Mouse (Mus musculus) T-cell, adult 2 months (primary cell): ENCODE data around the gene Ppp1r13b.

Experiments used
- DNase-seq: peaks from one replicate; pipeline ENCODE4 v3.0.0; 2022; ENCODE audit warnings: low spot score

Ppp1r13b gene

DNA sequence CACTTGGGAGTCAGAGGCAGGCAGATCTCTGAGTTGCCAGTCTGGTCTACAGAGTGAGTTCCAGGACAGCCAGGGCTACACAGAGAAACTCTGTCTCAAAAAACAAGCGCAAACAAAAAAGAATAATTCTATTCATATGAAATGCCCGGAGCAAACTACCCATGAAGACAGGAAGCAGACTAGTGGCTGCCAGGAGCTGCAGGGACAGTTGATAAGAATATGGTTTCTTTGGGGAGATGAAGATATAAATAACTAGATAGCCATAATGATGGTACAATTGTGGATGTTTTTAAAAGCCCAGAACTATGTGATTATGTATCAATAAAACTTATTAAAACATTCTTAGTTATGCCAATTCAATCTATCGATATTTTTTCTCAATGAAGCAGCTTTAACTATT, 25.9 kb downstream of the Ppp1r13b start:
- no peak for DNase-seq

DNA sequence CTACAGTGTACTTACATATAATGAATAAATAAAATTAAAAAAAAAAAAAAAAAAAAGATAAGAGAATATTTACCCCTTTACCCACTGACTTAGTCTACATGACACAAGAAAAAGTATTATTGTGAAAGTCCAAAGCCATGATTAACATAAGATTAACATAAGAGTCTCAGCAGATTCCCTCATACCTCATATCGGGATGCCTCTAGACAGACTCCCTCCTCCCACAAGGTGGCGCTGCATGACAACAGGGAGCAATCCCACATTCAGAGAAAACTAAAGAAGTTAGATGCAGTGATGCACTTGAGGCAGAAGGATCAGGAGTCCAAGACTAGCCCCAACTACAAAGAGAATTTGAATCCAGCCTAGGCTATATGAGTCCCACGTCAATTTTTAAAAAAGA, 29.7 kb downstream of the Ppp1r13b start:
- peak; percentile 75 for DNase-seq

DNA sequence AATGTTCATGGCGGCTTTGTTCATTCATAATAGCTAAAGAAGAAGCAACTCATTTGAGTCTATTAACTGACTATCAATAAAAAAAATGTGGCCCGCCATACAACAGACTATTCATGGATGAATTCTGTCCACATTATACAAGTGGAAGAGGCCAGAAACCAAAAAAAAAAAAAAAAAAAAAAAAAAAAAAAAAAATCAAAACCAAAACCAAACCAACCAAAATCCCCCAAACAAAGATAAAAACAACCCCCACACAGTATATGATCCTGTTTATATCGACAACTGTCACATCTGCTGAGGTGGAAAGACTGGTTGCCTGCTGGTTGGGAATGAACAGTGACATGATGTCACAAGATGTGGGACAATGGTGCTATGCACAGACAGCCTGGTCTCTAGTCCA, 32.4 kb downstream of the Ppp1r13b start:
- DNase-seq = no peak

DNA sequence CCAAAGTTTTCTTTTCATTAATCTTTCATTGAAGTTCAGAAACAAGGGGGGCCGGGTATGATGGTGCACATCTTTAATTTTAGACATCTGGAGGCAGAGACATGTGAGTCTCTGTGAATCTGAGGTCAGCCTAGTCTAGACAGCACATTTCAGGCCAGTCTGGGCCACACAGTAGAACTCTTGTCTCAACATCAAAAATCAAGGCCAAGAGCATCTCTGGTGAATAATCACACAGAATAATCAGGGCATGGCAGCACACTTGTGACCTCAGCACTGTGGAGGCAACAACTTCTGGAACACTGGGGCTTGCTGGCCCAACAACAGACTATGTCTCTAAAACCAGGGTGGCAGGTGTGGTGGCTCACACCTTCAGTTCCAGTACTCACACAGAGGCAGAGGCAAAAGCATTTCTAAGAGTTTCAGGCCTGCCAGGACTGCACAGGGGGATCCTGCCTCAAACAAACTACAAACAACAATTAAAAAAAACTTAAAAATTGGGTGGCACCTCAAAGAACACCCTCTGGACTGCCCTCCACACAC, 33.2 kb downstream of the Ppp1r13b start:
- no peak for DNase-seq

DNA sequence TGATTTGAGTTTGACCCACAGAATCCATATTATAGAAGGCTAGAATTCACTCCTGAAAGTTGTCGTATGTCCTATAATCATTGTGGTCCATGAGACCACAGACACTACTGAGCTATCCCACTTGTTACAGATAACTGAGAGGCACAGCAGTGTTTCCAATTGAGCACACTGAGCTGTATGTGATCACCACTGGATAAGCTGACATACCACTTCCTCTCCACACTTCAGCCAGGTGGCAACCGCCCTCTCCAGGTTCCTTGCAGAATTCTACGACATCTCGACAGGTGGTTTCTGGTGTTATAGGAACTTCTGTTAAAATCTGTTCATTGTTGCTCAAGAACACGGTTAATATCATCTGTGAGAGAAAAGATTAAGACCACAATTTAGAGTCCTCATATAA, 35.8 kb downstream of the Ppp1r13b start:
- no peak for DNase-seq

DNA sequence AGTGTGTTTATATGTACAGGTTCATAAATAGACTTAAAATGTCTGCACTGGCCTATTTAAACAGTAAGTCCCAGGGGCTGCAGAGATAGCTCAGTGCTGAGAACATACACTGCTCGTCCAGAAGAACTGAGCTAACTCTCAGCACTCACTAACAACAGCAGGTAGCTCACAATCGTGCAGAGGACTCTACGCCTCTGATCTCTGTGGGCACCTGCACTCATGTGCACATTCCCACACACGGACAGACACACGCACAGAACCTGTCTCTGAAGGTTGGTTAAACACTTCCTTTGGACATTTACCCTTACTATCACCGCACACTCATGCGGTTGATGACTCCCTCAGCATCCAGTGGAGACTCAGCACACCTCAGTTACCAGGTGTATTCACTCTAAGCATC, 37.1 kb downstream of the Ppp1r13b start:
- no peak for DNase-seq

DNA sequence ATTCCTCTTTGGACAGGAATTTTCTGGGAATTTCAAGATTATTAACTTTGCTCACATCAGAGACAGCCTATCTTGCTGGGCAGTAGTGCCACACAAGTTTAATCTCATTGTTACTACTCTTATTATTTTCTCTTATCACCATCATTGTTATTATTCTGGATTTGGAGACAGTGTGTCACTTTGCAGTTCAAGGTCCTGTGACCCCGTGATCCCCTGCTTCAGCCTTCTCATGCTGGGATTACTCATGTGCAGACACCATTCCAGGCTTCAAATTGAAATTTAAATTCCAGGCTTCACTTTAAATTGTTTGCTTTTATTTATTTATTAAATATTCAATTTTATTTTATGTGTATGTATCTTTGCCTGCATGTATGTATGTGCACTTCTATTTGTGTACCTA, 38.1 kb downstream of the Ppp1r13b start:
- no peak for DNase-seq

DNA sequence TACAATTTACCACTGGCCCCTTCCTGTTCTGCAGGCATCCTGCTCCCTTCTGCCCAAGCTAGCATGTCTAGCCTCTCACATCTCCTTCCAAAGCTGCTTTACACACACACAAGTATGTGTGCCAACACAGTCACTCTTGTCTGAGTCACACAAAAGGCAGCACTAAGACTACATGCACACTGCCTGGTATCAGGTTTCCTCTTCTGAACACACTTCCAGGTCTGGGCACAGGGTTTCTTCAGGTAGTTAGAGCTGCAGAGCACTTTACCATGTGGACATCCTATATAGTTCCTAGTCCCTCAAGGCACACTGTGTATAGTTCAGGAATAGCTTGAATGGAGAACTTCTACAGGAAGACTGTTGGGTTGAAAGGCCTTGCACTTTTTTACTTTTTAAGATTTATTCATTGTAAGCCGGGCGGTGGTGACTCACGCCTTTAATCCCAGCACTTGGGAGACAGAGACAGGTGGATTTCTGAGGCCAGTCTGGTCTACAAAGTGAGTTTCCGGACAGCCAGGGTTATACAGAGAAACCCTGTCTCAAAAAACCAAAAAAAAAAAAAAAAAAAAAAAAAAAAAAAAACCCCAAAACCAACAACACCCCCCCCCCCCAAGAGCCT, 43.6 kb downstream of the Ppp1r13b start:
- no peak for DNase-seq

DNA sequence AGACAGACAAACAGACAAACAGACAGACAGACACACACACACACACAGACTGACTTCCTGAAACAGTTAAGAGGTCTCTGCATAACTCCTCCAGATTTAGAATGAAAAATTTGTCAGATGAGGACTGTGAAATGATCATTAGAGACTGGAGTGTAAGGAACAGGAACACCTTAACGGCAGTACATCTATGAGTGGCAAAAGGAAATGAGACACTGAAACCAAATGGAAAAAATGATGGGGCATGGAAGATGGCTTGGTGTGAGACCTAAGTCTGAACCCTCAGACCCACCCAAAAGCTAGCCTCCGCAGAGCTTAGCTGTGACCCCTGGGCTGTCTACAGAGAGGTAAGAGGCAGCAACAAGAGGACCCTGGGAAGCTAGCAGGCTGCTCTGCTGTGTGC, 52.5 kb downstream of the Ppp1r13b start:
- no peak for DNase-seq

DNA sequence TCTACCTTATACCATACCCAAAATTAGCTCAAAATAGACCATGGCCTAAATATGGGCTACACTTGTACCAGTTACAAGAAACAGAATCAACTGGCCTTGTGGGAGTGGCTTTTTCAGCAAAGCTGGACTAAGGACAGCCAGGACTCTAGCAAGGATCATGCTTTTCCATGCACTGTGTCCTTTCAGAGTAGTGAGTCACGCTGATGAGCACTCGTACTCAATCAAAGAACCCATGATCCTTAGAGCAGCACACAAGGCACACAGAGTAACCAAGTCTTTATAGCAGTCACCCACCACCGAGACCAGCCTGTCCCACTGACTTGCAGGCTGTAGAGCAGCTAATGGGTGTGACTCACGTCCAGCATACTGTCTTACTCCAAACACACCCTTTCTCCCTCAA, 54.4 kb downstream of the Ppp1r13b start:
- no peak for DNase-seq

DNA sequence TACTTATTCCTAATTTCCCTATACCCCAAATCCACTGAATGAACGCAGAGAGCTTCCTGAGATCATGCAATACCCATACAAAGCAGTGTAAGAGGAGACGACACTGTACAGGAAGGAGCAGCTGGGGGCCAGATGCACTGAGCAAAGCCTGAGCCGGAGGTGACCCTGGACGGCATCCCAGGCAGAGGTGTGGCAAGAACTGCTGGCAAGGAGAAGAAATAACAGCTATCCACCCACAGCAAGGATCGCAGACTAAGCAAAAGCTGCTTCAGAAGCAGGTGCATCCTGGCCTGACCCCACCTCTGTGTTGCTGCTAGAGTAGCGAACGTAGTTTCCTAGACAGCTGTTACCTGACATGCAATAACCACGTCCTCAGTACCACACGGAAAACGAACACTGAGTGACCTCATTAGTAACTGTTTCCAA, 54.9 kb downstream of the Ppp1r13b start:
- peak; percentile 7 for DNase-seq

DNA sequence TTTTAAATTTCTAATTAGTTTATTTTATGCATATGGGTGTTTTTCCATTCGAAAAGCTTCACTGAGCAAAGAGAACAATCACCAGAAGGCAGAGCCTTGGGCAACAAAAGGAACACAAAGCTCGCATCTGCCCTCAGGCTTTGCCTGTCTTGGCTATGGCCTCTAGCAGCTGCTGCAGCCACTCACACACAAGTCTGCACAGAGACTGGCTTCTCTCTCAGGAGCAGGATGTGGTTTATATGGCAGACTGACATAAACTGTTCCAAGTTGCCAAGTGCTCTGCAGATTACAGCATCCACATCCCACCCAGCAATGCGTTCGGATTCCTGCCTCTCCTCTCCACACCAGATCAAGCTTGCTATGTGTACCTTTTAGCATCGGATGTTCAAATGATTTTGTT, 56.2 kb downstream of the Ppp1r13b start:
- peak; percentile 5 for DNase-seq

DNA sequence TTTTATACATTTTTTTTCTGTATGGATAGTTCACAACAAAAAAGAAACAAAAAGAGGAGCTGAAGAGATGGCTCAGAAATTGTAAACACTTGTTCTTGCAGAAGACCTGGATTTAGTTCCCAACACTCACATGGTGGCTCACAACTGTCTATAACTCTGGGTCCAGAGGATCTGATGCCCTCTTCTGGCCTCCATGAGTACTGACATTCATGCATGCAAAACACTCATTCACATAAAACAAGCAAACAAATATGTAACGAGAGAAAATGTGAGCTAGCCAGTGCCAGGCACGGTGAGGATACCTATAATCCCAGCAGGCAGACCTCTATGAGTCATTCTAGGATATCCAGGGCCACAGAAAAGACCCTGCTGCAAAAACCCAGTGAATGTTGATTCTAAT, 56.7 kb downstream of the Ppp1r13b start:
- DNase-seq = no peak

DNA sequence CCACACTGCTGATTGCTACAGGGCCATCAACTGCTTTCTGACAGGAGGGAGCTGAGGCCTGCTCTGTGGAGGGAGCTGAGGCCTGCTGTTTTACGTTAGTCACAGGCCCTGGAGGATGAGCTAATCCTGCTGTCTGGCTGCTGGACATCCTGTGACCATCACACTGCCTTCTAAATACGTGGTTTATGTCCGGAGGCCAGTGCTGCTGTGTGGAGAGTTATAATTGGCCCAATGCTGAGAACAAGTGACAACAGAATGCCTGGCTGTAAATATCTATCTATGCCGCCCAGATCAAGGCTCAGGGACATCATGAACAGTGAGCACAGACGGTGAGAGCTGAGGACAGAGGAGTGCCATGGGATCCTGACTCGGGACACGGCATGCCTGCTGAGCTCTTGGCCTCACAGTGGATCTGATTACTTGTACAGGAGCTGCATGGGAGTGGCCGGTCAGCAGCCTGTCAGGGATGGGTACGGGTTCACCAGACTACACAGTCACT, 59.6 kb downstream of the Ppp1r13b start:
- DNase-seq = no peak

DNA sequence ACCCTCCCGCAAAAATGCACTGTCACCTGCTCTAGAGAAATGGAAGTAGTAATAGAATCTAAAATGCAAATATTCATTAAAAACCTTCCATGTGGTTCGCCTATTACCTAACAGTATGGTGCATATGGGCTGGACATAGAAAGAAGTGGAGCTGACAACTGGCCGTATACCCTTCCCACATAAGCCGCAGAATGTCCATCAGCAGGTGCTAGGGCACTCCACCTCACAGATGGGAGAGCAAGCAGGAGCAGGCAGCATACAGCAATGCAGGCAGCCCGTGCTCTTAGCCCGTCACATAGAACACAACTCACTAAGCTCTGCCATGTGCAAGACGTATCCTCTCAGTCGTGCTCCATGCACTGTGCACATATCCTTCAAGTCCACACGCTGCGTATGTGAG, 61.1 kb downstream of the Ppp1r13b start:
- no peak for DNase-seq

DNA sequence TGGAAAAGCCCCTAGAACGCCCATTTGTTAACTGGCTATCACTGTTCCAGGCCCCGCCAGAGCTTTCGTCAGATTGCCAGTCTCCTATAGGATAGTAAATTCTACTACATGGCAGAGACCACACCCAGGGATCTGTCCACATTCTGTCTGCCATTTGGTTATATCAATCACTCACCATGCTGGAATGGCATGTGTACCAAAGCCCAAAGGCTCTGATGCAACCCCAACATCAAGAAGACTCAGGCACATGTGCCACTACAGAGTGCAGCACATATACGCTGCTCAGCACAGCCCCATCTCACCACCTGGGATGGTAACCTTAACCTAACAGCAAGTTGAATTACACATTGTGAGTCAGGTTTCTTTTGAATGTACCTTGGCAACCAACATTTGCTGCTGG, 62.0 kb downstream of the Ppp1r13b start:
- no peak for DNase-seq

DNA sequence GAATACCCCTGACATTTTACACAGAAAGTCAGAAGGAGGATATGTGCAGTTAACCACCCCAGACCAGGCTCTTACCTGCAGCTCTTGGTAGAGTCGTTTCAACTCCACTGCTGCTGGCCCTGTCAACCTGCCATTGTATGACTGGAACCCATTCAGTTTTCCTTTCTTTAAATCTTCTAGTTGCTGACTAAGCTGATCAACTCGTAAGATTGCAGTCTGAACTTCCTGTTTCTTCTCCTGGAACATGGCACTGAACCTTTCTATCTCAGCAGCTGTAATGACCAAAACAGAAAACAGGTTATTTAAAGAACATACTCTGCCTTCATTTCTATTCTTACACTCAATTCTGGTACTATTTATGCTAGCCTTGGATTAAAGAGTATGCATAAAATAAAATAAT, 64.4 kb downstream of the Ppp1r13b start:
- no peak for DNase-seq

DNA sequence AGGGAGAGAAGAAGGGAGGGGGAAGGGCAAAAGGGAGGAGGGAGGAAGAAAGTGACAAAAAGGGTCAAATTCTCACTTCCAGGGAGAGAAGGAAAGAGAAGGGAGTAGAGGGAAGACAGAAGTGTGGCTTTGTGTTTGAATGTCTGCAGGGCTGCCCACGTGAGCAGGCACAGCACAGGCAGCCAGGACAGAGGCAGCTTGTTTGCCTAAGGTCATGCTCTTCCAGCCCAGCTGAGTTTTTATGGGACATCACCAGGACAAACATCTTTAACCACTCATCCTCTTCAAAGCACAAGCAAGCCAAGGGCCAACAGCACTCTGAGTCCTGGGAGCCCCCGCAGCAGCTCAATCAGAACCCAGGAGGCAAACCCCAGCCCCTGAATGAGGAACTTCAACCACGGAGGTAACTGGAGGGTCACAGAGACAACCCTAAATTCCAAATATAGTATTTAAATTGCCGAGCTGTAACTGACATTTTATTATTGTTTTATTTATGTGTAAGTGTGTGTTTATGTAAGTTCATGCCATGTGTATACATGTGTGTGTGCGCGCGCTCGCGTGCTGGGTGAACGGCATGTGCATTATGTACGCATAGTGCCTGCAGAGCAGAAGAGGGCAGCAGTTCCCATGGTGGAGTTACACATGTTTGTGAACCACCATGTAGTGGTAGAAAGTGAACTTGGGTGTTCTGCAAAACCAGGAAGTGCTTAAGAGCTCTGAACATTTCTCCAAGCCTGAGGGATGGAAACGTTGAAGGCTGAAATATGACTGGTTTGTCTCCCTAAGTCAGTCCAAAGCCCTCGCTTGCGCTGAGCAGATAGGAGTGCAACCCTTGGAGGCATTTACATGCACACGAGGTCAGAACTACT, 65.1 kb downstream of the Ppp1r13b start:
- no peak for DNase-seq

DNA sequence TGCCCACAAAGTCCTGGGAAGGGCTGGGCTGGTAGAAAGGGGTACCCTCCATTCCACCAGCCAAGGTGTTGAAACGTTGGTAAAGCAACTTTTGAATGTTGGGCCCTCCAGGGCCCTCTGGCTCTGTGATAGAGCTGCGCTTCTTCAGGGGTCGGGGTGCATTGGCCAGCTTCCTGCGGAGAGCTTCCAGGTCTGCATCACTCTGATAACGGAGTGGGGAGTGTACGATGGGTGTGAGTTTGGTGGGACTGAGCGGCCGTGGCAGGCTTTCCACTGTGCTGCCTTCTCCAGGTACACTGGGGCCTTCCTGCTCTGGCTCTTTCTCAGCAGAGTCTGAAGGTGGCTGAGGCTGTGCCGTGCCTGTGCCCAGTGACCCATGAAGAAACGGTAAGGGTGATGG, 74.5 kb downstream of the Ppp1r13b start:
- no peak for DNase-seq

DNA sequence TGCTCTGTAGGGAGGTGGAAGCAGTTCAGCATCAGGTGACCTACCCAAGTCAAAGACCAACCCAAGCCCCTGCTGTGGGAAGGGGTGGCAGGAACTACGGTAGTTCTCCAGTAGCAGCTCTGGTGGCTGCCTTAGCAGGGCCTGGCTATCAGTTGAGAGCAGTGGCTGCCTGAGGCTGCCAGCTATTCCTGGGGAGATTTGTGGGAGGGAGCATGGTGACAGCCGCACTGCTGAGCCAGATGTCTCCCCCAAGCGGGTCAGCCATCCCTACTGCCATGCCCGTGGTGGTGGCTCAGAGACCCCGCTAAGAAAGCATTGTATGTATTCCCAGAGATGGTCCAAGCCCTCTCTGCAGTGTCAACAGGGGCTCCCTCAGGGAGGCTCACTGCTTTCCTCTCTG, 75.3 kb downstream of the Ppp1r13b start:
- no peak for DNase-seq

DNA sequence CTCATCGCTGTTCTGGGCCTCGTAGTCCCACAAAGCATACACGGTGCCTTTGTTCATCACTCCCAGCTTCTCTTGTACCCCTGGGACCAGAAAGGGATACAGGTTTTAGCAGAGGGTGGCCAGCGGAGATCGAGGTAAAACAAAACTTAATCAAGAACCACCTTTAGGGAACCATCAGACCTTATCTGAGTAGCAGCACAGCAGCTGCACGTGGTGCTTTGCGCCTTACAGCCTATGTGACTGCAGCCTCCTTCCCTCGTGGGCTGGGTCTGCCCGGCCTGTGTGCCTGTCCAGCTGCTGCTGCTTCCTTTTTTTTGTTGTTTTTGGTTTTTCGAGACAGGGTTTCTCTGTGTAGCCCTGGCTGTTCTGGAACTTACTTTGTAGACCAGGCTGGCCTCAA, 77.5 kb downstream of the Ppp1r13b start:
- no peak for DNase-seq

DNA sequence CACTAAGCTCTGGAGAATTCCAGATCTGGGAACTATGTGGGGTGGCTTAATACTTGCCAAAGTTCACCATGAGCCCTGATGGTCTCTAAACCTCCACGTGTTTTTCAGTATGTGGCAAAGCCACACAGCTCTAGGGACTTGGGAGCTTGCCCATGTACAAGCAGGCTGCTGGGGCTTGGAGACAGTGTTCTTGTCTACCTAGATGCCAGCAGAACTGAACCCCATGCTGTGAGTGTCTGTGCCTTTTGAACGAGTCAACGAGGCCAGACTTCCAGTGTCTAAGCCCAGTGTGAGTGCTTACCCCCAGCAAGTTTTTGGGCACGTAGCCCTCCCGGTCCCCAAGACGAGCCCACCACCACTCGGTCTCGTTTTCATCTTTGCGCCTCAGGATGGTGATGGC, 78.0 kb downstream of the Ppp1r13b start:
- no peak for DNase-seq

DNA sequence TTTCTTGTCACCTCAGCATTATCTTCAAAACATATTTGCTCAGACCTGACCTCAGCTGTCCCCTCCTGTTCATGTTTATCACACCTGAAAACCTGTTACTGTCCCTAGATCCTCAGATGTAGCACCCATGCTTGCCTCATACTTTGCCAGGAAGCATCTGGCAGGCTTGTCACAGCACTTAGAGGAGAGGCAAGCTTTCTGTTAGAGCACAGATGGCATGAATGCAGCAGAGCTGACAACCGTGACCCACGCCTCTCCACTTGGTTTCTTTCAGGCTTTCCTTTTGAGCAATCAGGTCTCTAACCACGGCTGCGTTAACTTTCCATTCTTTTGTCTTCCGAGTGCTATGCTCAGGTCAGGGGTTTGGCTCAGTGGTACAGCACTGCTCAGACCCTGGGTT, 78.5 kb downstream of the Ppp1r13b start:
- no peak for DNase-seq
